Mouse (Mus musculus): Measurements from ENCODE around the gene Rplp0. TPM values are rescaled to one million over a fixed set of nuclear protein-coding genes. Genes with fewer than 3 reads are reported as not detected.

The Rplp0 gene
- polyA plus RNA-seq, 1 experiment, result 2,254 TPM

DNA sequence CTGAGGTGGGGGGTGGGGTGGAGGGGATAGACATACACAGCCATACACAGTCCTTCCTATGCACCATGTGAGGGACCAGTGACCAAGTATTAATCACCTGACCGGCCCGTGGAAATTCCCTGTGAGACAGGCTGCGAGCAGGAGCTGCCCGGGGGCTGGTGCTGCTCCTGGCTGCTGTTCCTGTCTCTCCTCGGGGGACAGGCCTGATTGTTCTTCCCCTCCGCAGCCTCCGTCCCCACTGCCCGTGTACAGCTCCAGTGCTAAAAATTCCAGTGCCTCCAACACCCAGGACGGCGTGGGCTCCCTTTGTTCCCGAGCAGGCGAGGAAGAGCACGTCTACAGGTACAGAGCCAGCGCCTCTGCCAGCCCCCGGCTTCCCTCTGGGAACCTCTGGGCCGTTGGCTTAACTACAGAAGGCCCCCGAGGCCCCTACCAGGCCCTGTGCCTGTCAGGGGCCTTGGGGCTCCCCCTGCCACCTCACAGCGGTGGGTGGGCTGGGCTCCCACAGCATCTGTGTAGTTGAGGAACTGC is 14.5 kb upstream of the Rplp0 start:
- no peak for TF ChIP-seq POLR2A (IDR thresholded peaks at IDR 0.05; ENCODE audit: borderline replicate concordance, extremely low read depth, insufficient read depth, insufficient read length, poor library complexity, severe bottlenecking)
- TF ChIP-seq CTCF (IDR thresholded peaks at IDR 0.05; ENCODE audit: borderline replicate concordance, extremely low read depth, insufficient read depth, insufficient read length), result no peak
- no peak for DNase-seq (ENCODE audit: low read depth)

DNA sequence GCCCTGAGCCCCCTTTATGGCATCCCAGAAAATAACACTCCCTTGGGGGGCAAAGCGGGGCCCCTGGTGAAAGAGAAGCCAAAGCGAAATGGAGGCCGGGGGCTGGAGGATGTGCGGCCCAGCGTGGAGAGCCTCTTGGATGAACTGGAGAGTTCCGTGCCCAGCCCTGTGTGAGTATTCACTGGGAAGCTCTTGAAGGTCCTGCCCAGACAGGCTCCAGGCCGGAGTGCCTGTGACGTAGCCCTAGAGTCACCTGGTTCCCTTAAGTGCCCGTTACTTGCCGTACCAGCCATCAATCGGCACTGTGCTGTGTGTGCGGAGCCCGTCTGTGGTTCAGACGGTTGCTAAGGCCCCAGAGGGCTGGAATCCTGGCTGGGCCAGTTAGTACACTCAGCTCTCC is 13.6 kb upstream of the Rplp0 start:
- no peak for DNase-seq (ENCODE audit: low read depth)

DNA sequence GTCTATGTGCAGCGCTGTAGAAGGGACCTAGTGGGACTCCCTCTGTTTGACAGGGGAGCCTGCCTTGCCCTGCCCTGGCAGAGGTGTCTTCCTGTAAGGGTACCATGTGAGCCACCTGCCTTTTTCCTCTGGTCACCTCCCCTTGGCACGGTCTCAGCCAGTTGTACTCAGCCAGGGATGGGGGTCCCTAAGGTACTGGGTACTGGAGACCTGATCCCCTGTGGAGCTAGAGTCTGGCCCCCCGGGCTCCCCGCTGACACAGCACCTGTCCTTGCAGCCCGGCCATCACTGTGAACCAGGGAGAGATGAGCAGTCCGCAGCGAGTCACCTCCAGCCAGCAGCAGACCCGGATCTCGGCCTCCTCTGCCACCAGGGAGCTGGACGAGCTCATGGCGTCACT is 12.7 kb upstream of the Rplp0 start:
- no peak for DNase-seq (ENCODE audit: low read depth)

More for the DNA sequence above, 13.6 kb upstream of the Rplp0 start:
- no peak for TF ChIP-seq POLR2A (IDR thresholded peaks at IDR 0.05; ENCODE audit: borderline replicate concordance, extremely low read depth, insufficient read depth, insufficient read length, poor library complexity, severe bottlenecking)
- TF ChIP-seq CTCF (IDR thresholded peaks at IDR 0.05; ENCODE audit: borderline replicate concordance, extremely low read depth, insufficient read depth, insufficient read length), result no peak

DNA sequence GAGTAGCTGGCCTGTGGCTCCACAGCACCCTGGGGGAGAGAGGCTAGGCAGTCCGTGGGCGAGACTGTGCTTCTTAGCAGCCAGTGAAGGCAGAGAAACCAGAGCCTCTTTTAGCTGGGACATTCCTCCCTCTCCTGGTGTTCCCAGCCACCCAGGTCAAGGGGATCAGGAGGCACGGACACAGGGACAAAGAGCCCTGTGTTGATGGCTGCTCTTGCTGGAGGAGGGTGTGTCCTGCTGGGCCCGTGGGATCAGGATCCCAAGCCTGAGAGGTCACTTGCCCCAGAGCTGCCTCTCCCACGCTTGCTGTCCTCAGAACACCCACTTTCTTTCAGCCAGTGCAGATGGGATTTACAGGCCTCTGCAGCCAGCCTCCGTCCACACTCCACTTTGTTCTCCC is 12.3 kb upstream of the Rplp0 start:
- TF ChIP-seq POLR2A (IDR thresholded peaks at IDR 0.05; ENCODE audit: borderline replicate concordance, extremely low read depth, insufficient read depth, insufficient read length, poor library complexity, severe bottlenecking), result no peak
- TF ChIP-seq CTCF (IDR thresholded peaks at IDR 0.05; ENCODE audit: borderline replicate concordance, extremely low read depth, insufficient read depth, insufficient read length), result no peak
- no peak for DNase-seq (ENCODE audit: low read depth)

More for the DNA sequence above, 12.7 kb upstream of the Rplp0 start:
- TF ChIP-seq CTCF (IDR thresholded peaks at IDR 0.05; ENCODE audit: borderline replicate concordance, extremely low read depth, insufficient read depth, insufficient read length) (no peak), POLR2A (IDR thresholded peaks at IDR 0.05; ENCODE audit: borderline replicate concordance, extremely low read depth, insufficient read depth, insufficient read length, poor library complexity, severe bottlenecking) (no peak)

DNA sequence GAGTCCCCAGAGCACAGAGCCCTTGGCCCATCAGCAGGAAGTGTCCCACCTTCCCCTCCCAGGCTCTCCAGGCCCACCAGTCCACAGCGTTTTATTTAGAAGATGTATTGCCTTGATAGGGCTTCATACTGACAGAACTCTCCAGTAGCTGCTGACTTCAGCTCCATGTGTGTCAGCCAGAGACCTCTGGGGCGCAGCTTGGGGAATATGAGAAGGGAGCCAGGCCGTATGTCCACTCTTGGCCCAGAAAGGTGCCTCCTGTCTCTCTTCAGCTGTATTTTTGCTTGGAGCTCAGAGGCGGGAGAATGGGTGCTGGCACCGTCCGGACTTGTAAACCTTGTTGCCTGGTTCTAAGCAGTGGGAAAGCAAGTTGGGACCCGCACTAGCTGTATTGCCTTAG is 11.8 kb upstream of the Rplp0 start:
- TF ChIP-seq CTCF (IDR thresholded peaks at IDR 0.05; ENCODE audit: borderline replicate concordance, extremely low read depth, insufficient read depth, insufficient read length), result no peak
- no peak for TF ChIP-seq POLR2A (IDR thresholded peaks at IDR 0.05; ENCODE audit: borderline replicate concordance, extremely low read depth, insufficient read depth, insufficient read length, poor library complexity, severe bottlenecking)
- no peak for DNase-seq (ENCODE audit: low read depth)

DNA sequence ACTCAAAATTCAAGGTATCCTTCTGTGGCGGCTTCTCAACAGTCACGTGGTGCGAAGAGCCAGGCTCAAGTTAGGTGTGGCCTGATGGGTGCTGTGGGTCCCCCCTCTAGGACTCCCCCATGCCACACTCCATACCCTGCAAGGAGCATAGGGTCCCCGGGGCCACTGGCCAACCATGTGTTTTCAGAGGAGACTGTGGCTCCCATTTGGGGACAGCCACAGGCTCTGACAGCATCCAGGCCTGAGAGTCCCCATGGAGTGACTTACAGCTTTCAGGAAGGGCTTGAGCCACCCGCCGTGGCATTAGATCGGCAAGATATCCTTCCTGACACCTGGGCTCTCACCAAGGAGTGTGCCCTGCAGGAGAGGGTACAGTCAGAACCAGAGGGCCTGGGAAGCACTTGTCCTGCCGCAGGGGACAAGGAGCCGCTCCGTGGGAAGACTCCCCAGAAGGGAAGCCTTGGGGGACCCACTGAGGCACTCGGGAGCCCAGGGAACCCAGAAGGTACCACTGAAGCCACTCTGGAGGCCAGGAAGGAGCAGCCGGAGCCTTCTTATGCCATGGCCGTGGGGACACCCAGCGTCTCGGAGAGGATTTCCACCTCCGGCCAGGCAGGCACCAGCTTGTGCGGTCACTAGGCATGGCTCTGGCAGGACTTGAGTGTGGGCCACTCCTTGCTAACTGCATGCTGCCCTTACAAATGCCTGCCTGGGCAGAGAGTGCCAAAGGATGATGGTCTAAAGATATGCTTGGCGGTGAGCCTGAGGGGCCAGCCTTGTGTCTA is 10.6 kb upstream of the Rplp0 start:
- no peak for DNase-seq (ENCODE audit: low read depth)
- no peak for TF ChIP-seq POLR2A (IDR thresholded peaks at IDR 0.05; ENCODE audit: borderline replicate concordance, extremely low read depth, insufficient read depth, insufficient read length, poor library complexity, severe bottlenecking)
- TF ChIP-seq CTCF (IDR thresholded peaks at IDR 0.05; ENCODE audit: borderline replicate concordance, extremely low read depth, insufficient read depth, insufficient read length), result no peak

DNA sequence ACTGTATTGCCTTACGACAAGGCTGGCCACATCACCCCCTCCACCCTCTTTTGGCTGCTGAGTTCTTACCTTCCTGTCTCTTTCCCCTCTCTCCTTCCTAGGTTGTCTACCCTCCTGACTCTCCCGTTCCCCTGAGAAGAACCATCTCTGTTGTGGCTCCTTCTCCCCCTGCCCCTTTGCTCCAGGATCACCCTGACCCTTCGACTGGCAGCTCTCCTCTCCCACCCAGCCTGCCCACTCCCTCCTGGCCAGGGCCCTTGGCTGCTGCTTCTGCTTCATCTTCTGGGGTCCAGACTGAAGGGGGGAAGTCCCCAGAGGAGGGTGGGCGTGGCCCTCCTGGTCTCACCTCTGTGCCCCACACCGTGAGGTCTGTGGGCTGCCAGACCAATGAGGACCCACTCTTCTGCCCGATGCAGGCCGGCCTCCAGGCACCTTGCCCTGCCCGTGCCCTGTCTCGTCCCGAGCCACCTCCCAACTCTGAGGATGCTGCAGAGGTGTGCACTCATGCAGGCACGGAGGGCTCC is 8.7 kb upstream of the Rplp0 start:
- no peak for DNase-seq (ENCODE audit: low read depth)
- TF ChIP-seq POLR2A (IDR thresholded peaks at IDR 0.05; ENCODE audit: borderline replicate concordance, extremely low read depth, insufficient read depth, insufficient read length, poor library complexity, severe bottlenecking) (no peak), CTCF (IDR thresholded peaks at IDR 0.05; ENCODE audit: borderline replicate concordance, extremely low read depth, insufficient read depth, insufficient read length) (no peak)

DNA sequence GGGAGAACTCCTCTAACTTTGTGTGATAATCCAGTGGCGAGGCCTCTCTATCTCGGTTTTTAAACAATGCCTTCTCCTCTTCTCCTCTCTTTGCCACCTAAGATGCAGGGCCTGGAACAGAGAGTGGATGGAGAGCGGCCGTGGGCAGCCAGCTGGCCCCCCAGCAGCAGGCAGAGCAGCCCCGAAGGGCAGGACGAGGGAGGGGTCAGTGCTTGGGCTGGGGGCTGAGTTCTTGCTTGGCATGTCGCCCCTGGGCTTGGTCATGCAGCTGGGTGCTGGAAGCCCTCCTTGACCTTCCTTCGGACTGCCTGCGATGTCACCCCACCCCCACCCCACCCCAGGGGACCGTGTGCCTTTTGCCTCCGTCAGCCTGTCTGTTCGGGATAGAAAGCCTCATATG is 7.9 kb upstream of the Rplp0 start:
- no peak for TF ChIP-seq POLR2A (IDR thresholded peaks at IDR 0.05; ENCODE audit: borderline replicate concordance, extremely low read depth, insufficient read depth, insufficient read length, poor library complexity, severe bottlenecking)
- no peak for TF ChIP-seq CTCF (IDR thresholded peaks at IDR 0.05; ENCODE audit: borderline replicate concordance, extremely low read depth, insufficient read depth, insufficient read length)
- DNase-seq (ENCODE audit: low read depth), result no peak

DNA sequence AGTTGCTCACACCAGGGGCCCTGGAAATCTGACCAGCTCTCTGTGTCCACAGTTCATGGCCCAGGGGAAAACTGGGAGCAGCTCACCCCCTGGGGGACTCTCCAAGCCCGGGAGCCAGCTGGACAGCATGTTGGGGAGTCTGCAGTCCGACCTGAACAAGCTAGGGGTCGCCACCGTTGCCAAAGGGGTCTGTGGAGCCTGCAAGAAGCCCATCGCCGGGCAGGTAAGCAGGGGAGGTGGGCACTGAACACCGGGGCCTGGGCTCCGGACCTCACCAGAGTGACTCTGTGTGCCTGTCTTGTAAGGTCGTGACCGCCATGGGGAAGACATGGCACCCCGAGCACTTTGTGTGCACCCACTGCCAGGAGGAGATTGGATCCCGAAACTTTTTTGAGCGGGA is 7.5 kb upstream of the Rplp0 start:
- TF ChIP-seq POLR2A (IDR thresholded peaks at IDR 0.05; ENCODE audit: borderline replicate concordance, extremely low read depth, insufficient read depth, insufficient read length, poor library complexity, severe bottlenecking) (no peak), CTCF (IDR thresholded peaks at IDR 0.05; ENCODE audit: borderline replicate concordance, extremely low read depth, insufficient read depth, insufficient read length) (no peak)
- DNase-seq (ENCODE audit: low read depth), result no peak

DNA sequence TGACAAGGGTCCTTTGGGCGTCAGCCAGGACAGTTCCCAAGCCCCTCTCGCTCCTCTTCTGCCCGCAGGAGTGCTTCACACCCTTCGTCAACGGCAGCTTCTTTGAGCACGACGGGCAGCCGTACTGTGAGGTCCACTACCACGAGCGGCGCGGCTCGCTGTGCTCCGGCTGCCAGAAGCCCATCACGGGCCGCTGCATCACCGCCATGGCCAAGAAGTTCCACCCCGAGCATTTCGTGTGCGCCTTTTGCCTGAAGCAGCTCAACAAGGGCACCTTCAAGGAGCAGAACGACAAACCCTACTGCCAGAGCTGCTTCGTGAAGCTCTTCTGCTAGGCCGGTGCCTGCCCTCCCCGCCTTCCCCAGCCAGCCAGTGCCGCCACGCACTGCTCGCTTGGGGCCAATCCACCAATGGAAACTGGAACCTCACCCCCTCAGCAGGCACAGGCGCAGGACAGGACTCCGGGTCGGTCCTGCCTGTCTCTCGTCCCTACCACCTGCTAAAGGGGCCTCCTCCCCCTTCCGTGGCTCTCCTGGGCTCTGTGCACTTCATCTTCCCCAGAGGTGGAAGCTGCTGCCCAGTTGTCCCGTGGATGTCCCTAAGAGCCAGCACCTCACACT is 5.4 kb upstream of the Rplp0 start:
- TF ChIP-seq POLR2A (IDR thresholded peaks at IDR 0.05; ENCODE audit: borderline replicate concordance, extremely low read depth, insufficient read depth, insufficient read length, poor library complexity, severe bottlenecking) (no peak), CTCF (IDR thresholded peaks at IDR 0.05; ENCODE audit: borderline replicate concordance, extremely low read depth, insufficient read depth, insufficient read length) (no peak)
- no peak for DNase-seq (ENCODE audit: low read depth)

DNA sequence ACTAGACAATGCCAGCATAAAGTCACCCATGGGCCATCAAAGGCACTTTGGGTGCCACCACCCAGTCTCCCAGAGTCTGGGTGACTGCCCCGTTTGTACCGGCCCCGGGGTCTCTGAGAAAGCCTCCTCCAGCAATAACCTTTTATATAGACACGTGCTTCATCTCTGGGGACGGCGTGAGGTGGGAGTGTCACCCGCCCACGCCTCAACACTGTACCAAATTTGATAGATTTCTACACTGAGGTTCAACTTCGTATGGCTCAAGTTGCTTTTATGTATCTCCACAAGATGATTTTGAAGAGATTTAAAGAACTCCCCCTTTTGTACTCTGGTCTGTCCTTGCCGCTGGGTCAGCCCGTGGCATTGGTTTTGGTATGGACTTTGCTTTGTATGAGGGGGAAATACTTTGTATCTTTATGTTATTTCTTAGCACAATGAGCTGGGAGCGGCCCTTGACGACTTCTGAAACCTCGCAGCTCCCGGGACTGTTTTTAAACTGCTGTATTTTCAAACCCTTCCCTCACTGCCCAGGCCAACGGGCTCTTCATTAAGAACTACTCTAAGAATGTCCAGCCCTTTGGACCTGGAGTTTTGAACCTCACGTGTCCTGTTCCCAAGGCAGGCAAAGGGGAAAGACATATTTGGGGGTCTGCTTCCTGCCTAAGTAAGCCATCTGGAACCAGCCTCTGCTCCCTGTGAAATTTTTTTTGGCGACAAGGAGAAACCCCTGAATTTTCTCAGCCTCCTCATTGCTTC is 4.6 kb upstream of the Rplp0 start:
- TF ChIP-seq POLR2A (IDR thresholded peaks at IDR 0.05; ENCODE audit: borderline replicate concordance, extremely low read depth, insufficient read depth, insufficient read length, poor library complexity, severe bottlenecking), result no peak
- TF ChIP-seq CTCF (IDR thresholded peaks at IDR 0.05; ENCODE audit: borderline replicate concordance, extremely low read depth, insufficient read depth, insufficient read length), result no peak
- DNase-seq (ENCODE audit: low read depth), result no peak
